Mouse (Mus musculus) liver, embryonic 11.5 days (tissue): Measurements from ENCODE around the gene Fbxo42. TPM values are rescaled to one million over a fixed set of nuclear protein-coding genes. Genes with fewer than 3 reads are reported as not detected.
"Not testable (repeated sequence)": the region's sequence is repeated elsewhere in the genome, so short reads cannot be mapped to it uniquely, and the experiment has no call there.

Experiments used
- ATAC-seq: fragments of 200-750 bp; cut with Nextera tagmentation; replicated peaks from 2 replicates; pipeline ENCODE4 v1.8.0; 2017; ENCODE audit warnings: moderate number of reproducible peaks, mild to moderate bottlenecking, moderate TSS enrichment, moderate library complexity; ENCODE audit not compliant: low FRiP score
- DNase-seq: peaks from one replicate; pipeline ENCODE4 v3.0.0-alpha.2; 2017; ENCODE audit warnings: low spot score
- H3K27ac ChIP-seq: fragments of 300-500 bp; sonication (generic); 2 replicates; pipeline ENCODE4 v1.5.1; 2014; ENCODE audit warnings: mild to moderate bottlenecking, low read depth, low read length, control low read depth
- H3K27me3 ChIP-seq: fragments of 300-500 bp; sonication (generic); replicated peaks from 2 replicates; pipeline ENCODE4 v1.6.1; 2014; ENCODE audit warnings: low read length, mixed read lengths; ENCODE audit not compliant: control insufficient read depth, insufficient read depth
- H3K36me3 ChIP-seq: fragments of 300-500 bp; sonication (generic); 2 replicates; pipeline ENCODE4 v1.6.1; 2014; ENCODE audit warnings: mild to moderate bottlenecking, low read length, moderate library complexity, mixed read lengths; ENCODE audit not compliant: control insufficient read depth, insufficient read depth
- H3K4me1 ChIP-seq: fragments of 300-500 bp; sonication (generic); replicated peaks from 2 replicates; pipeline ENCODE4 v1.6.1; 2014; ENCODE audit warnings: low read length, mixed read lengths; ENCODE audit not compliant: control insufficient read depth, insufficient read depth
- H3K4me2 ChIP-seq: fragments of 300-500 bp; sonication (generic); 2 replicates; pipeline ENCODE4 v1.6.1; 2014; ENCODE audit warnings: mild to moderate bottlenecking, control low read depth, moderate library complexity
- H3K4me3 ChIP-seq: fragments of 300-500 bp; sonication (generic); 2 replicates; pipeline ENCODE4 v1.5.1; 2014; ENCODE audit warnings: low read depth, low read length, control low read depth
- H3K9ac ChIP-seq: fragments of 300-500 bp; sonication (generic); 2 replicates; pipeline ENCODE4 v1.6.1; 2014; ENCODE audit warnings: low read depth, low read length, control low read depth
- H3K9me3 ChIP-seq: fragments of 300-500 bp; sonication (generic); 2 replicates; pipeline ENCODE4 v1.6.1; 2016; ENCODE audit warnings: low read length, inconsistent platforms, mixed read lengths; ENCODE audit not compliant: control insufficient read depth
- WGBS: fragments of 180-500 bp; shearing (Covaris S2); extraction: QIAGEN DNeasy Blood & Tissue Kit; methylation state at CpG from one replicate; pipeline ENCODE4 v1.1.7; 2014; 5-methylcytosine and 5-hydroxymethylcytosine counted together
- polyA plus RNA-seq: library from polyadenylated mRNA; unstranded; fragments of >200 nt; fragmentation: Nextera tagmentation; extraction: Ambion mirVana; gene quantifications from 2 replicates; pipeline ENCODE4 v1.2.1, GENCODE M21; 2014

Fbxo42 gene
- polyA plus RNA-seq, 1 experiment from 2014 or later, result 26.0 TPM

DNA sequence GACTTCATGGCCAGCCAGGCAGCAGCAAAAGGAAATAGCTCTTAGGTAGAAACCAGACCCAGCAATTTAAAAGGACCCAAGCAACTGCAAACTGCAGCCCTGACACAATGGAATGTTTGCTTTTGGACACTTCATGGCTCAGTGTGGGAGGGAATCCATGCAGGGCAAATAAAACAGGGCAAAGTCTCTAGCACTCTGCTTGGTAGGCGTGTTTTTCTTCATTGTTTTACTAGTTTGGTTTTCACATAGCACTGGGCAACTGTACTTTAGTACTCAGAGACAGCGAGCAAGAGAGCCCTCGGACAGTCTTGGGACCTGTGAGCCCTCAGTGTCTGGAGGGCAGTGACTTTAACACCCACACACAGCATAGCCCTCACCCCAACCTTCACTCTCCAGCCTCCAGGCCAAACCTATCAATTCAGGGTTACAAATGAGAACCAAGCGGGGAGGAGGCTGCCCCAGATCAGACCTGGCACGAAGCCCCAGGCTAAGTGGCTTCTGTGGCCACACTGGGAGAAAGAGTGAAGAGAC, 16.1 kb upstream of the Fbxo42 start:
- DNase-seq, result no peak

DNA sequence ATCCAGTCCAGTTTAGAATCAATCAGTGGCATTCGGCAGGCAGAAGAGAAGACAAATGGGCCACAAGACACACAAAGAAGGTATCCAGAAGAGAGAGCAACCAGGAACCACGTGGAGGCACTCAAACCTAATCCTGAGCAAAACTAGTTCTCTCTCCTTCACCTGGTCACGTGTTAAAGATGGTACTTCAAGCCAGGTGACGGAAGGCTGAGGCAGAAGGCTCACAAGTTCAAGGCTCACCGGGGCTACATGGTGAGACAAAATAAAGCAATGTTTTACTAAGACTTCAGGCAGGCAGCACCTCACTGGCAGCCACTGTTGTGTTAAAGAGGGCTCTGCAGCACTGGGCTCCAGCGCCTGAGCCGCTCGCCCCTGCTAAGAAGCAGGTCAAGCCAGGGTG, 15.5 kb upstream of the Fbxo42 start:
- WGBS, result 62% methylated on average over 8 of the region's 8 CpGs
- peak overlapping the region; percentile 87 for H3K27ac ChIP-seq
- DNase-seq (no peak), ATAC-seq (no peak)
- peak overlapping the region; percentile 38 for H3K4me2 ChIP-seq
- H3K4me1 ChIP-seq, result peaks cover 47% of the 10 kb centered on the region
- H3K9me3 ChIP-seq, result no peaks in the 10 kb centered on the region
- H3K4me3 ChIP-seq, result no peak overlapping the region
- no peaks in the 10 kb centered on the region for H3K27me3 ChIP-seq
- peaks cover 12% of the 10 kb centered on the region; the same call in 1 of the 2 replicates for H3K36me3 ChIP-seq
- no peak overlapping the region for H3K9ac ChIP-seq

More for the DNA sequence above, 16.1 kb upstream of the Fbxo42 start:
- 71% methylated on average over 5 of the region's 5 CpGs for WGBS
- peaks cover 10% of the 10 kb centered on the region; the same call in 1 of the 2 replicates for H3K36me3 ChIP-seq
- peak overlapping the region; percentile 49 for H3K4me2 ChIP-seq
- no peak overlapping the region; the same call in 1 of the 2 replicates for H3K9ac ChIP-seq
- ATAC-seq, result peak; percentile 28; the same call in 1 of the 2 replicates
- peak overlapping the region; percentile 87 for H3K27ac ChIP-seq
- no peaks in the 10 kb centered on the region for H3K9me3 ChIP-seq
- H3K27me3 ChIP-seq, result no peaks in the 10 kb centered on the region
- peaks cover 41% of the 10 kb centered on the region for H3K4me1 ChIP-seq
- no peak overlapping the region for H3K4me3 ChIP-seq

DNA sequence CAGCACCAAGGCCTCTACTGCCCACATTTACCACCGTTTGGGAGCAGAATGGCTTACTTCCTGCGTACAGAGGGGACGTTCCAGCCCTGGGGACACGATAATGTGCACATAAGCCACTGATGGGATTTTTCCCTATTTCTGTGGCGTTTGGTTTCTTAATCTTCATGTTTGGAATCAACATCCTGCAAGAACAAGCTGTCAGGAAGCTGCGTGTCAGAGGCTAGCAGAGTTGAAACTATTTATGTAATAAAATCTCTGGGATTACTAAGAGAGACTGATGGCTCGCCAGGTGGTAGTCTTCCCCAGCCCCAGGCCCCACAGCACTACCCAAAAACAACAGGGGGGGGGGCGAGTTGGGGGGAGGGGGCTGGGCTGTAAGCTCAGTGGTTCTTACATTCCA, 14.5 kb upstream of the Fbxo42 start:
- no peaks in the 10 kb centered on the region for H3K27me3 ChIP-seq
- no peak for DNase-seq
- 63% methylated on average over 8 of the region's 8 CpGs for WGBS
- no peaks in the 10 kb centered on the region for H3K9me3 ChIP-seq
- H3K27ac ChIP-seq, result peak overlapping the region; percentile 43; the same call in 1 of the 2 replicates
- peaks cover 52% of the 10 kb centered on the region for H3K4me1 ChIP-seq
- H3K9ac ChIP-seq, result no peak overlapping the region
- no peak for ATAC-seq
- peaks cover 12% of the 10 kb centered on the region; the same call in 1 of the 2 replicates for H3K36me3 ChIP-seq
- no peak overlapping the region; the same call in 1 of the 2 replicates for H3K4me2 ChIP-seq
- no peak overlapping the region for H3K4me3 ChIP-seq

DNA sequence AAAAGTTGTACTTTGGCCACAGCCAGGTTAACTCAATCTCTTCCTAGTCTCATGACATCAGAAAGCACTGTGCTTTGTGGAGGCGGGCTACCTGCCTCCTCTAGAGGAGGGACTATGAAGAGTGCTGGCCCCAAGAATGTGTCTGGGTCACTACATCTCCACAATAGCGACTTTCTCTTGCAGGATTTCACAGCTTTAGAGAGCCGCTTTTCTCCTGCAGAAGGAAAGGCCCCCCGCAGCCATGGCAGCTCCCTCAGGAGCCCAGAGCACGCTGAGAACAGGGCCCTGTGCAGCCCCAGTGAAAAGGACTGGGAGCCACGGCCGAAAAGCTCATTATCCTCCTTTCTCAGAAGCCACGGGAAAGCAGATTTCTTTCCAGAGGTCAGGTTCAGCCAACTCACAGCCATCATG, 13.7 kb upstream of the Fbxo42 start:
- 64% methylated on average over 8 of the region's 8 CpGs for WGBS

DNA sequence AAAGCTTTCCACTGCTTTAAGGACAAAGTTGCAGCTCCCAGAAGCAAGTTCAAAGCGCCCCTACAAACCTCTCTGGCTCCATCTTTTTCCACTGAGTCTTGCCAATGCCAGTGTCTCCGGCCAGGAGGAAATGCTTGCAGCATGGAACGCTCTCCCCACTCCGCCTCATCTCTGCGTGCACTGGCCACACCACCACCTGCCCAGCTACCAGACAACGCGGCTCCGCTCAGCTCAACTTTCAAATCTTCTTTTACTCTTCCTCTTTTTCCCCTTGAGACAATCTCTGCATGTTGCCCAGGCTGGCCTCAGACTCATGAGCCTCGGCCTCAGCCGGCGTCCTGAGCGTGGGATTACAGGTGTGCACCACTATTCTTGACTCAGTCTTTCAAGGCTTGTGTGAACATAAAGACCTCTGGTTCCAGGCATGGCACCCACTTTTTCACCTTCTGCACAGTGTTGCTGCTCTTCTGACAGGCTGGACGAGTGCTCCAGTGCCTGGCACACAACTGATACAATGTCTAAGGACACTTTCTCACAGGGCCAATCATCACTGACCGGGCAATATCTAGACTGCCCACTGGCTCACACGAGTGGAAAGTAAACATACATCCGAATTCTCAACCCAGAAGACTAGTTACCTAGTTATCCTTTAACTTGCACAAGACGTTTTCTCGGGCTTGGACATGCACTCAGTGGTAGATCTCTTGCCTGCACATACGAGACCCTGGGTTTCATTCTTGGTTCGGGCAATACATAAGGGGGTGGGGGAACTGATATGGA, 12.8 kb upstream of the Fbxo42 start:
- ATAC-seq (no peak), DNase-seq (no peak)
- H3K27me3 ChIP-seq, result no peaks in the 10 kb centered on the region
- peak overlapping the region; percentile 21; the same call in 1 of the 2 replicates for H3K27ac ChIP-seq
- 0 out of 2 replicates have a peak, but pooled peaks cover 8% of the 10 kb centered on the region for H3K36me3 ChIP-seq
- H3K4me3 ChIP-seq, result no peak overlapping the region
- no peaks in the 10 kb centered on the region for H3K9me3 ChIP-seq
- H3K4me2 ChIP-seq, result peak overlapping the region; percentile 21
- 73% methylated on average over 20 of the region's 20 CpGs for WGBS
- H3K9ac ChIP-seq, result no peak overlapping the region
- peaks cover 49% of the 10 kb centered on the region for H3K4me1 ChIP-seq

More for the DNA sequence above, 13.7 kb upstream of the Fbxo42 start:
- no peak for DNase-seq
- H3K27ac ChIP-seq, result peak overlapping the region; percentile 38; the same call in 1 of the 2 replicates
- no peak overlapping the region for H3K4me3 ChIP-seq
- ATAC-seq, result no peak
- no peaks in the 10 kb centered on the region for H3K27me3 ChIP-seq
- no peak overlapping the region for H3K9ac ChIP-seq
- H3K9me3 ChIP-seq, result no peaks in the 10 kb centered on the region
- H3K36me3 ChIP-seq, result peaks cover 12% of the 10 kb centered on the region; the same call in 1 of the 2 replicates
- peaks cover 54% of the 10 kb centered on the region for H3K4me1 ChIP-seq
- H3K4me2 ChIP-seq, result 0 out of 2 replicates have a peak overlapping the region, but pooled peaks have one; percentile 21

DNA sequence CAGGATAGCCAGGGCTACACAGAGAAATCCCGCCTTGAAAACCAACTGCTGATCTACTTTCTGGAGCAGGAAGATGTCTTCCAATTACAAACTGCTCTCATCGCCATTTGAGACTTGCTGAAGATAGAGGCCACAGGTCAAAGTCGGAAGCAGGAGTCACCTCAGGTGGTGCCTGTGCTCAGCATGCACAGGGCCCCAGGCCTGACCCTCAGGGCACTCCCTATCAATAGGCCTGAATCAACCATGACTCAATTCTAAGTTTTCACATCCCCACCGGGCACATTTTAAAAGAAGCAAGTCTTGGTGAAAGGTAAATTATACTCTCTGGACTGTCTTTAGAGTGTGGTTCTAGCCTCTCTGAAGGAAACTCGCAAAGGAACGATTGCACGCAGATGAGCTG, 11.6 kb upstream of the Fbxo42 start:
- ATAC-seq, result no peak
- DNase-seq, result no peak
- Histone ChIP-seq H3K4me3 (no peak overlapping the region), H3K27ac (no peak overlapping the region), H3K4me1 (peaks cover 49% of the 10 kb centered on the region), H3K9ac (peak overlapping the region; percentile 9; the same call in 1 of the 2 replicates), H3K4me2 (peak overlapping the region; percentile 21), H3K36me3 (0 out of 2 replicates have a peak, but pooled peaks cover 8% of the 10 kb centered on the region), H3K27me3 (no peaks in the 10 kb centered on the region), H3K9me3 (no peaks in the 10 kb centered on the region)
- 86% methylated on average over 7 of the region's 7 CpGs for WGBS

DNA sequence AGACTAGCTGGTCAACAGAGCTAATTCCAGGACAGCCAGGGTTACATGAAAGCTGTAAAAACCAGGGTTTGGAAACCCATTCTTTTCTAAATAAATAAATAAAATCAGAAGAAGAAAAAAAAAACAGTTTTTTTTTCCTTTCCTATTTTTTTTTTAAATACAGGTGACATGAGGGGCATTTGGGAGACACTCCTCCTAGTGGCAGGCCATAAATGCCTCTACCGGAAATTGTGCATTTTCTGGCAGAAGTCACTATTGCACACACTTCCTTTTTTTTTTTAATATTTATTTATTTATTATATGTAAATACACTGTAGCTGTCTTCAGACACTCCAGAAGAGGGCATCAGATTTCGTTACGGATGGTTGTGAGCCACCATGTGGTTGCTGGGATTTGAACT, 10.0 kb upstream of the Fbxo42 start:
- H3K36me3 ChIP-seq, ATAC-seq, H3K27ac ChIP-seq, DNase-seq, H3K9ac ChIP-seq, H3K27me3 ChIP-seq, H3K9me3 ChIP-seq: not testable (repeated sequence)
- Histone ChIP-seq H3K4me2 (peak overlapping the region; percentile 78), H3K4me3 (peak overlapping the region; percentile 81), H3K4me1 (peaks cover 37% of the 10 kb centered on the region)
- 64% methylated on average over 2 of the region's 3 CpGs for WGBS

DNA sequence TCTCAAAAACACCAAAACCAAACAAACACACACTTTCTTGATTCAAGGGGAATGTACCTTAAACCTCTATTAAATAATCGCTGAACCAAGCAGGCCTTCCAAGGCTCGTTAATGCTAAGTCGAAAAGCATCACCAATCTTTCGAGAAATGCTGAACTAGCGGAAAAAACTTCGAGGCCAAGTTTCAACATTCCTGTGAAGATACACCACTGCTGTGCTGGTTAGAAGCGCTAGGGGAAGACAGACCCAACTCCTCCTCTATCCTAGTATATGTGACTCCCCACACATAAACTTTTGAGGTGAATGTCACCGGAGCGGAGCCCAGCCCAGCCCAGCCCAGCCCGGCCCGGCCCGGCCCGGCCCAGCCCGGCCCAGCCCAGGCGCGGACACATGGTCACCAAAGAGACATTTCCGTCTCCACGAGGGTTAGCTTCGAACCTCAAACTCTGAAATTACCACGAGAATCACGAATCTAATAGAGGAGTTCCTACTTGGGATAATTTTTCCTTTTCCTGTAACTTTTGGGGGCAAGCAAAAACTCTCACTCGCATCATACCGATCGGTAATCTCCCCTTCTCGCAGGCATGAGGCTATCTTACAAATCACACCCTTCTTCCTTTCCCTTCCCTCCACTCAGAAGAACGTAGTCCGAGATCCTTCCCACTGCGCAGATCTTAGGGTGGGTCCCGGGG, 9.1 kb upstream of the Fbxo42 start:
- peak overlapping the region; percentile 78 for H3K4me2 ChIP-seq
- peak overlapping the region; percentile 88 for H3K9ac ChIP-seq
- H3K27me3 ChIP-seq, result no peaks in the 10 kb centered on the region
- peak; percentile 49 for DNase-seq
- H3K27ac ChIP-seq, result peak overlapping the region; percentile 54
- peak overlapping the region; percentile 81 for H3K4me3 ChIP-seq
- 1% methylated on average over 29 of the region's 29 CpGs for WGBS
- H3K9me3 ChIP-seq, result no peaks in the 10 kb centered on the region
- H3K36me3 ChIP-seq, result 0 out of 2 replicates have a peak, but pooled peaks cover 8% of the 10 kb centered on the region
- ATAC-seq, result peak; percentile 33
- H3K4me1 ChIP-seq, result peaks cover 36% of the 10 kb centered on the region
